Comparison of ENCODE assay signal across 20 mouse cellular contexts in the genomic region with DNA sequence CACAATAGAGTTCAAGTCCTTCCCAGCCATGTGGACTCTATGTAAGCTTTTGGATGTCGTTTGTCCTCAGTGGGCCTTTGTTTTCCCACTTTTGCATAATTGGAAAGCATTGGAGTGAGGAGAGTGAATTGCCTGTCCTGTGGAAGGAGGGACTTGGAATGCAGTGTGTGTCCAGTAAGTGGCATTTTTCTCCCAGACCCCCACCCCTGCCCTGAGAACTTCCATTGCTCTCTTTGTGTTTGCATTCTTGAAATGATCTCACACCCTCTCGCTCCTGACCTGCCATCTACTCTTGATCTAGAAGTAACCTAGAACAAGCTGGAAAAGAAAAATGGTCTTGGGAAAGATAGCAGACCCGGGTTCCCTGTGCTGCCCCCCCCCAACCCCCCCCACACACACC.
"Had no signal": no experiment of that assay in that cellular context is flagged by ENCODE, and none has a peak within 500 bp of the region (broad histone marks: within the 10 kb centered on the region; RNA-seq: fewer than 3 reads in every experiment).

No protein-coding gene starts in this region.

- H3K4me3 ChIP-seq: layer of hippocampus, adult 2 months; limb, embryonic 13.5 days; liver, embryonic 12.5 days; liver, embryonic 15.5 days; lung, embryonic 15.5 days; megakaryocyte, embryonic 14.5 days; neural tube, embryonic 12.5 days had no signal

- H3K4me1 ChIP-seq: liver, embryonic 12.5 days; liver, embryonic 15.5 days had no signal

- H3K4me2 ChIP-seq: limb, embryonic 13.5 days; liver, embryonic 12.5 days; liver, embryonic 15.5 days; lung, embryonic 15.5 days; midbrain, embryonic 11.5 days; neural tube, embryonic 12.5 days had no signal

- H3K9ac ChIP-seq: limb, embryonic 13.5 days; liver, embryonic 12.5 days; liver, embryonic 15.5 days; lung, embryonic 15.5 days; neural tube, embryonic 12.5 days had no signal

- DNase-seq: kidney, adult 18-20 months; kidney, postnatal 25 days; layer of hippocampus, adult 9-11 months; liver; lung, adult 18-20 months; lung, postnatal 10 days; lung, postnatal 36 days; right cerebral cortex, postnatal 25 days; spleen, adult 18-20 months; thymus, adult 18-20 months; thymus, postnatal 36 days had no signal

- H3K27ac ChIP-seq: kidney, postnatal 0 days; layer of hippocampus, adult 2 months; limb, embryonic 13.5 days; liver, embryonic 12.5 days; liver, embryonic 15.5 days; lung, embryonic 15.5 days; neural tube, embryonic 12.5 days had no signal

- H3K9me3 ChIP-seq: limb, embryonic 13.5 days; liver, embryonic 12.5 days; liver, embryonic 15.5 days; lung, embryonic 15.5 days; neural tube, embryonic 12.5 days had no signal

- H3K36me3 ChIP-seq: liver, embryonic 12.5 days; liver, embryonic 15.5 days; neural tube, embryonic 12.5 days had no signal

- ATAC-seq: liver, embryonic 12.5 days had no signal

- H3K27me3 ChIP-seq: limb, embryonic 13.5 days; liver, embryonic 12.5 days; liver, embryonic 15.5 days; lung, embryonic 15.5 days; neural tube, embryonic 12.5 days had no signal
